In the genomic region with DNA sequence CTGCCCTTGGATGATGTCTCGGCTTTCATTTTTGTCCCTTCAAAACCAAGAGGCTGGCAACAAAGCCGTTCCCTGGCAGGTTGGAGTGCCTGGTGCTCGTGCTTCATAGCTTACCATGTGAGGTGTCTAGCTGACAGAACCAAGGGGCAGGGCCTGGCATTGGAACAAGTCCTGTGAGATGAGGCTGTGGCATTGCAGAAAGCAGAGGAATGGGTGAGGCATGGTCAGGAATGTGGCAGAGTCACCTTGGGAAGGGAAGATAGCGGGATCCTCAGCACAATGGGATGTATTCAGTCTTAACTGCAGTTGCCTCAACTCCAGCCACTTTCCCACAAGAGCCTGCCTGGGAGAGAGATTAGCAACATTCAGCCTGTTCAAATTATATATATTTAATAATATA, we compare ENCODE assay signal across 9 mouse cellular contexts.
"Had no signal": no experiment of that assay in that cellular context is flagged by ENCODE, and none has a peak within 500 bp of the region (broad histone marks: within the 10 kb centered on the region; RNA-seq: fewer than 3 reads in every experiment).

No protein-coding gene starts in this region.

- H3K9me3 ChIP-seq: stomach, embryonic 15.5 days had no signal

- ATAC-seq: midbrain, embryonic 16.5 days had no signal

- H3K9ac ChIP-seq: limb, embryonic 13.5 days; liver, embryonic 14.5 days; midbrain, embryonic 12.5 days; neural tube, embryonic 13.5 days; stomach, embryonic 15.5 days had no signal

- H3K27ac ChIP-seq: limb, embryonic 13.5 days; liver, embryonic 14.5 days; midbrain, embryonic 12.5 days; neural tube, embryonic 13.5 days; stomach, embryonic 15.5 days had no signal

- H3K4me1 ChIP-seq: limb, embryonic 13.5 days; midbrain, embryonic 12.5 days; neural tube, embryonic 13.5 days; stomach, embryonic 15.5 days had no signal

- H3K27me3 ChIP-seq: limb, embryonic 13.5 days; midbrain, embryonic 12.5 days; neural tube, embryonic 13.5 days; stomach, embryonic 15.5 days had no signal

- H3K36me3 ChIP-seq: limb, embryonic 13.5 days; midbrain, embryonic 12.5 days; neural tube, embryonic 13.5 days; stomach, embryonic 15.5 days had no signal

- H3K4me3 ChIP-seq: limb, embryonic 13.5 days; midbrain, embryonic 12.5 days; neural tube, embryonic 13.5 days; stomach, embryonic 15.5 days had no signal

- H3K4me2 ChIP-seq: limb, embryonic 13.5 days; midbrain, embryonic 12.5 days; neural tube, embryonic 13.5 days; stomach, embryonic 15.5 days had no signal

- DNase-seq: layer of hippocampus, postnatal 36 days; lung, adult 18-20 months; thymus, postnatal 4 days had no signal
